Mouse (Mus musculus) forebrain, embryonic 14.5 days (tissue): Measurements from ENCODE around the gene Bbs4. TPM values are rescaled to one million over a fixed set of nuclear protein-coding genes. Genes with fewer than 3 reads are reported as not detected.

Experiments used
- ATAC-seq: fragments of 200-750 bp; cut with Nextera tagmentation; 2 replicates; pipeline ENCODE4 v1.8.0; 2017; ENCODE audit warnings: mild to moderate bottlenecking, moderate library complexity
- DNase-seq: peaks from one replicate; pipeline ENCODE4 v3.0.0-alpha.2; 2015; ENCODE audit warnings: low spot score
- H3K27ac ChIP-seq: fragments of 300-500 bp; sonication (generic); 2 replicates; pipeline ENCODE4 v1.5.1; 2014; ENCODE audit warnings: low read depth, mild to moderate bottlenecking, control low read depth, low read length, moderate library complexity
- H3K27me3 ChIP-seq: fragments of 300-500 bp; sonication (generic); replicated peaks from 2 replicates; pipeline ENCODE4 v1.6.1; 2014; ENCODE audit warnings: low read length, control low read depth, mixed read lengths; ENCODE audit not compliant: control insufficient read depth, insufficient read depth
- H3K36me3 ChIP-seq: fragments of 300-500 bp; sonication (generic); 2 replicates; pipeline ENCODE4 v1.6.1; 2014; ENCODE audit warnings: low read length, control low read depth; ENCODE audit not compliant: control insufficient read depth, insufficient read depth
- H3K4me1 ChIP-seq: fragments of 300-500 bp; sonication (generic); 2 replicates; pipeline ENCODE4 v1.6.1; 2014; ENCODE audit warnings: antibody characterized with exemption, low read length, control low read depth; ENCODE audit not compliant: control insufficient read depth, insufficient read depth
- H3K4me2 ChIP-seq: fragments of 300-500 bp; sonication (generic); 2 replicates; pipeline ENCODE4 v1.6.1; 2014; ENCODE audit warnings: mild to moderate bottlenecking, control low read depth, low read length
- H3K4me3 ChIP-seq: fragments of 300-500 bp; sonication (generic); 2 replicates; pipeline ENCODE4 v1.5.1; 2014; ENCODE audit warnings: low read depth, low read length, control low read depth
- H3K9ac ChIP-seq: fragments of 300-500 bp; sonication (generic); 2 replicates; pipeline ENCODE4 v1.6.1; 2014; ENCODE audit warnings: mild to moderate bottlenecking, low read length, control low read depth, moderate library complexity
- H3K9me3 ChIP-seq: fragments of 300-500 bp; sonication (generic); replicated peaks from 2 replicates; pipeline ENCODE4 v1.6.1; 2016; ENCODE audit warnings: low read length, control low read depth, mixed read lengths; ENCODE audit not compliant: control insufficient read depth
- WGBS: fragments of 180-500 bp; shearing (Covaris S2); extraction: QIAGEN DNeasy Blood & Tissue Kit; methylation state at CpG from one replicate; pipeline ENCODE4 v1.1.7; 2014; 5-methylcytosine and 5-hydroxymethylcytosine counted together
- polyA plus RNA-seq: library from polyadenylated mRNA; unstranded; fragments of >200 nt; fragmentation: Nextera tagmentation; extraction: Ambion mirVana; gene quantifications from 2 replicates; pipeline ENCODE4 v1.2.1, GENCODE M21; 2014

Bbs4 gene
- polyA plus RNA-seq, 1 experiment from 2014 or later, result 48.4 TPM

- no peak overlapping the region for H3K27ac ChIP-seq
- no peak overlapping the region for H3K9ac ChIP-seq
- WGBS, result 78% methylated on average over 6 of the region's 6 CpGs
- ATAC-seq (no peak), DNase-seq (no peak)
- no peak overlapping the region for H3K4me3 ChIP-seq
- no peaks in the 10 kb centered on the region for H3K36me3 ChIP-seq
- H3K9me3 ChIP-seq, result no peaks in the 10 kb centered on the region
- H3K4me1 ChIP-seq, result peaks cover 8% of the 10 kb centered on the region; the same call in 1 of the 2 replicates
- no peak overlapping the region for H3K4me2 ChIP-seq
- H3K27me3 ChIP-seq, result no peaks in the 10 kb centered on the region
Measured at GRCm38 (mm10) chr9:59289529-59290115, 63.7 kb downstream of the Bbs4 start.

GRCm38 (mm10) chr9:59288685-59289410, 64.5 kb downstream of the Bbs4 start:
- DNase-seq, result no peak
- ATAC-seq, result no peak
- 78% methylated on average over 3 of the region's 3 CpGs for WGBS
- H3K27me3 ChIP-seq, result no peaks in the 10 kb centered on the region
- no peak overlapping the region for H3K27ac ChIP-seq
- H3K4me1 ChIP-seq, result peaks cover 8% of the 10 kb centered on the region; the same call in 1 of the 2 replicates
- no peaks in the 10 kb centered on the region for H3K36me3 ChIP-seq
- no peak overlapping the region for H3K4me2 ChIP-seq
- no peak overlapping the region for H3K9ac ChIP-seq
- no peak overlapping the region for H3K4me3 ChIP-seq
- H3K9me3 ChIP-seq, result no peaks in the 10 kb centered on the region

- Histone ChIP-seq H3K9ac (no peak overlapping the region), H3K9me3 (no peaks in the 10 kb centered on the region), H3K36me3 (no peaks in the 10 kb centered on the region), H3K4me1 (peaks cover 8% of the 10 kb centered on the region; the same call in 1 of the 2 replicates), H3K4me3 (no peak overlapping the region), H3K27ac (no peak overlapping the region), H3K27me3 (no peaks in the 10 kb centered on the region), H3K4me2 (no peak overlapping the region)
- WGBS, result 90% methylated on average over 5 of the region's 5 CpGs
- DNase-seq (no peak), ATAC-seq (no peak)
Measured at GRCm38 (mm10) chr9:59288058-59288457, 65.2 kb downstream of the Bbs4 start.

GRCm38 (mm10) chr9:59285614-59286013, 67.7 kb downstream of the Bbs4 start:
- Histone ChIP-seq H3K4me1 (peaks cover 1% of the 10 kb centered on the region; the same call in 1 of the 2 replicates), H3K27me3 (no peaks in the 10 kb centered on the region), H3K4me3 (no peak overlapping the region), H3K27ac (no peak overlapping the region), H3K9ac (no peak overlapping the region), H3K4me2 (no peak overlapping the region), H3K36me3 (no peaks in the 10 kb centered on the region), H3K9me3 (no peaks in the 10 kb centered on the region)
- no peak for DNase-seq
- no peak for ATAC-seq
- 75% methylated on average over 6 of the region's 6 CpGs for WGBS

GRCm38 (mm10) chr9:59282683-59282986, 70.7 kb downstream of the Bbs4 start:
- Histone ChIP-seq H3K27me3 (no peaks in the 10 kb centered on the region), H3K4me1 (no peaks in the 10 kb centered on the region), H3K9me3 (no peaks in the 10 kb centered on the region), H3K4me2 (peak overlapping the region; percentile 31; the same call in 1 of the 2 replicates), H3K4me3 (no peak overlapping the region), H3K9ac (no peak overlapping the region), H3K27ac (no peak overlapping the region), H3K36me3 (no peaks in the 10 kb centered on the region)
- 55% methylated on average over 7 of the region's 7 CpGs for WGBS
- no peak for DNase-seq
- no peak for ATAC-seq

GRCm38 (mm10) chr9:59281871-59282682, 71.2 kb downstream of the Bbs4 start:
- peak; percentile 81 for ATAC-seq
- peak overlapping the region; percentile 52; the same call in 1 of the 2 replicates for H3K27ac ChIP-seq
- DNase-seq, result peak; percentile 81
- H3K9me3 ChIP-seq, result no peaks in the 10 kb centered on the region
- H3K4me1 ChIP-seq, result no peaks in the 10 kb centered on the region
- H3K4me3 ChIP-seq, result no peak overlapping the region
- no peaks in the 10 kb centered on the region for H3K27me3 ChIP-seq
- 41% methylated on average over 18 of the region's 27 CpGs for WGBS
- no peaks in the 10 kb centered on the region for H3K36me3 ChIP-seq
- peak overlapping the region; percentile 31; the same call in 1 of the 2 replicates for H3K4me2 ChIP-seq
- no peak overlapping the region for H3K9ac ChIP-seq

- Histone ChIP-seq H3K27ac (0 out of 2 replicates have a peak overlapping the region, but pooled peaks have one; percentile 33), H3K27me3 (no peaks in the 10 kb centered on the region), H3K4me3 (no peak overlapping the region), H3K36me3 (no peaks in the 10 kb centered on the region), H3K4me1 (no peaks in the 10 kb centered on the region), H3K9ac (no peak overlapping the region), H3K4me2 (no peak overlapping the region), H3K9me3 (no peaks in the 10 kb centered on the region)
- DNase-seq (no peak), ATAC-seq (no peak)
- 90% methylated on average over 5 of the region's 5 CpGs for WGBS
Measured at GRCm38 (mm10) chr9:59280888-59281287, 72.4 kb downstream of the Bbs4 start.

GRCm38 (mm10) chr9:59278694-59279093, 74.6 kb downstream of the Bbs4 start:
- WGBS, result 90% methylated on average over 5 of the region's 5 CpGs
- H3K4me2 ChIP-seq, result no peak overlapping the region
- no peak for ATAC-seq

More at GRCm38 (mm10) chr9:59278694-59279093, 74.6 kb downstream of the Bbs4 start:
- H3K9me3 ChIP-seq, result no peaks in the 10 kb centered on the region
- H3K4me1 ChIP-seq, result no peaks in the 10 kb centered on the region
- H3K4me3 ChIP-seq, result no peak overlapping the region
- H3K27ac ChIP-seq, result no peak overlapping the region
- no peak for DNase-seq
- no peaks in the 10 kb centered on the region for H3K27me3 ChIP-seq
- no peak overlapping the region for H3K9ac ChIP-seq
- H3K36me3 ChIP-seq, result no peaks in the 10 kb centered on the region
